ENCODE assay signal across 12 mouse cellular contexts in the genomic region with DNA sequence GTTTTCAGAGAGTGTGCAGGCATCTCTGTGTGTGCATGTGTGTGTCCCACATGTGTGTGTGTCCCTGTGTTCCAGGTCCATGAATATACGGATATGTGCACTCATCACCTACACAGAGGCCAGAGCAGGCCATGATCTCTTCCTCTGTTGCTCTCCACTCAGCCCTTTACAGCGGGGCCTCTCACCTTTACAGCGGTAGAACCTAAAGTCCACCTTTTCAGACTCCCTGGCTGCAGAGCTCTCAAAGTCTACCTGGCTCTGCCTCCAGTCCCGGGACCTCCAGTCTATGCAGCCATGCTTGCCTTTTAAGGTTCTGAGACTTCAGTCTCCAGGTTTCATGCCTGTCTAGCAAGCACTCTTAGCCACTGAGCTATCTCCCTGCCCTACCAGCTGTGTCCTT.
"Had no signal": no experiment of that assay in that cellular context is flagged by ENCODE, and none has a peak within 500 bp of the region (broad histone marks: within the 10 kb centered on the region; RNA-seq: fewer than 3 reads in every experiment).

No protein-coding gene starts in this region.

- H3K36me3 ChIP-seq: lung, embryonic 15.5 days; neural tube, embryonic 12.5 days had no signal

- H3K4me2 ChIP-seq: lung, embryonic 15.5 days; neural tube, embryonic 12.5 days had no signal

- H3K9ac ChIP-seq: liver, embryonic 14.5 days; lung, embryonic 15.5 days; neural tube, embryonic 12.5 days had no signal

- H3K27ac ChIP-seq: left cerebral cortex, adult 2 months; liver, embryonic 14.5 days; neural tube, embryonic 12.5 days had no signal

- ATAC-seq: hindbrain, embryonic 16.5 days; inflammation-experienced regulatory T-cells, adult 6 months had no signal

- H3K27me3 ChIP-seq: lung, embryonic 15.5 days; neural tube, embryonic 12.5 days had no signal

- DNase-seq: kidney, adult 8-10 months; kidney, postnatal 25 days; lung, postnatal 36 days; midbrain, embryonic 14.5 days; thymus, adult 18-20 months; thymus, postnatal 14 days had no signal

- H3K9me3 ChIP-seq: lung, embryonic 15.5 days; neural tube, embryonic 12.5 days had no signal

- H3K4me3 ChIP-seq: left cerebral cortex, adult 2 months; lung, embryonic 15.5 days; neural tube, embryonic 12.5 days had no signal
